Mouse (Mus musculus) hindbrain, embryonic 16.5 days (tissue): Measurements from ENCODE around the gene Cep295. TPM values are rescaled to one million over a fixed set of nuclear protein-coding genes. Genes with fewer than 3 reads are reported as not detected.
A peak's percentile ranks its signal among the peaks of the same experiment; 100 is the strongest.

Source experiments
- ATAC-seq: fragments of 200-750 bp; cut with Nextera tagmentation; 2 replicates; pipeline ENCODE4 v1.8.0; 2017; ENCODE audit warnings: moderate TSS enrichment, moderate library complexity
- H3K27ac ChIP-seq: fragments of 300-500 bp; sonication (generic); 2 replicates; pipeline ENCODE4 v1.5.1; 2014; ENCODE audit warnings: low read depth, mild to moderate bottlenecking, control low read depth, low read length, moderate library complexity
- H3K27me3 ChIP-seq: fragments of 300-500 bp; sonication (generic); replicated peaks from 2 replicates; pipeline ENCODE4 v1.6.1; 2014; ENCODE audit warnings: low read length; ENCODE audit not compliant: control insufficient read depth, insufficient read depth
- H3K36me3 ChIP-seq: fragments of 300-500 bp; sonication (generic); 2 replicates; pipeline ENCODE4 v1.6.1; 2014; ENCODE audit warnings: mild to moderate bottlenecking, low read length, moderate library complexity, mixed read lengths; ENCODE audit not compliant: control insufficient read depth, insufficient read depth
- H3K4me1 ChIP-seq: fragments of 300-500 bp; sonication (generic); 2 replicates; pipeline ENCODE4 v1.6.1; 2014; ENCODE audit warnings: low read depth, low read length; ENCODE audit not compliant: control insufficient read depth, insufficient read depth
- H3K4me2 ChIP-seq: fragments of 300-500 bp; sonication (generic); 2 replicates; pipeline ENCODE4 v1.6.1; 2014; ENCODE audit warnings: mild to moderate bottlenecking, low read length, control low read depth, moderate library complexity
- H3K4me3 ChIP-seq: fragments of 300-500 bp; sonication (generic); 2 replicates; pipeline ENCODE4 v1.5.1; 2014; ENCODE audit warnings: mild to moderate bottlenecking, low read length, control low read depth, moderate library complexity
- H3K9ac ChIP-seq: fragments of 300-500 bp; sonication (generic); 2 replicates; pipeline ENCODE4 v1.6.1; 2014; ENCODE audit warnings: low read depth, mild to moderate bottlenecking, control low read depth, low read length, moderate library complexity
- H3K9me3 ChIP-seq: fragments of 300-500 bp; sonication (generic); 2 replicates; pipeline ENCODE4 v1.6.1; 2014; ENCODE audit warnings: mild to moderate bottlenecking, low read length, moderate library complexity; ENCODE audit not compliant: control insufficient read depth
- WGBS: fragments of 180-500 bp; shearing (Covaris S2); extraction: QIAGEN DNeasy Blood & Tissue Kit; methylation state at CpG from one replicate; pipeline ENCODE4 v1.1.7; 2014; 5-methylcytosine and 5-hydroxymethylcytosine counted together
- polyA plus RNA-seq: library from polyadenylated mRNA; unstranded; fragments of >200 nt; fragmentation: Nextera tagmentation; extraction: Ambion mirVana; gene quantifications from 2 replicates; pipeline ENCODE4 v1.2.1, GENCODE M21; 2015

Cep295 gene
- polyA plus RNA-seq, 1 experiment from 2014 or later = 10.7 TPM

DNA sequence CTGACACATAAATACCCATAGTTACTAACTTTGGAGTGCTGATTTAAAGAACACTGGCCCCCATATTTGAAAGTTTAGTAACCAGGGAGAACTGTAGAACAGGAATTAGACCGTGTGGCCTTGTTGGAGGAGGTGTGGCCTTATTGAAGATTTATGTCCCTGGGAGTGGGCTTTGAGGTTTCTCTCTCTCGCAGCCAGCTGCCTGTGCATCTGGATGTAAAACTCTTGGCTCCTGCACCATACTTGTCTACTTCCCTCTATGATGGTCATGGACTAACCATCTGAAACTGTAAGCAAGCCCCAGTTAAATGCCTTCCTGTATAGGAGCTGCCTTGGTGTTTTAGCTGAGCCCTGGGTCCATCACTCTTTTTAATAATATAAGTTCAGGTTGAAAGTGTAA lies 59.1 kb downstream of the Cep295 start:
- WGBS = 65% methylated on average over 2 of the region's 2 CpGs
- no peak overlapping the region for H3K4me3 ChIP-seq
- no peak overlapping the region for H3K27ac ChIP-seq
- H3K4me1 ChIP-seq = no peaks in the 10 kb centered on the region
- no peak overlapping the region for H3K4me2 ChIP-seq
- no peak for ATAC-seq
- H3K9ac ChIP-seq = no peak overlapping the region
- H3K9me3 ChIP-seq = no peaks in the 10 kb centered on the region
- H3K36me3 ChIP-seq = no peaks in the 10 kb centered on the region; the same call in 1 of the 2 replicates
- H3K27me3 ChIP-seq = no peaks in the 10 kb centered on the region

DNA sequence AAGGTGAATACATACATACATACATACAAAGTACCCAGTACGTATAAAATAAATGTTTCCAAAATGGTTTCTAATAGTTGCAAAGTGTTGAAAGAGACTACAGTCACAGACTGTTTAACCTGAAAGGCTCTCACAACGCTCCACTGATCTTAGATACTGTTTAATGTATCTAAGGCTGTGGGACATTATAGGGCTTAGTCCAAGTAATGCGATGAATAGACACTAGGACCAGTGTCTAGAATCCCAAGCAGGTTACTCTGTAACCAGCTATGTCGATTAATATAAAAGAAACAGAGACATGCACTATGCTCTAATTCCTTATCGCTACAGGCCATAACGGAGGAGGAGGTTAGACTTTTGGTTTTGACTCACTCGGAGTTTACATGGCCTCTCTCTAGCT lies 60.5 kb downstream of the Cep295 start:
- H3K9ac ChIP-seq = no peak overlapping the region
- no peak overlapping the region for H3K27ac ChIP-seq
- no peaks in the 10 kb centered on the region for H3K9me3 ChIP-seq
- no peak for ATAC-seq
- 92% methylated on average over 7 of the region's 7 CpGs for WGBS
- peaks cover 2% of the 10 kb centered on the region; the same call in 1 of the 2 replicates for H3K36me3 ChIP-seq
- H3K4me3 ChIP-seq = no peak overlapping the region
- no peaks in the 10 kb centered on the region for H3K27me3 ChIP-seq
- H3K4me2 ChIP-seq = no peak overlapping the region
- H3K4me1 ChIP-seq = no peaks in the 10 kb centered on the region

DNA sequence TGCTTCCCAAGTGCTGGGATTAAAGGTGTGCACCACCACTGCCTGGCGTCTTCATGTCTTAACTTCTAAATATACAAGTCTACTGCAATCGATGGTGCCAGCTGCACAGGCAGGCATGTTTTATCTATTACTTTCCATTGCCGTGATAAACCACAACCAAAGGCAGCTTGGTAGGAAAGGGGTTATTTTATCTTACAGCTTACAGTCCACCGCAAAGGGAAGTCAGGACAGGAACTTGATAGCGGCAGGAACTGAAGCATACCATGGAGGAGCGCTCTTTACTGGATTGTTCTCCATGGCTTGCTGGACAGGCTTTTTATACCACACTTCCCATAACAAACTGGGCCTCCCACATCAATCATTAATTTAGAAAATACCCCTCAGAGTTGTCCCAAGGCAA lies 68.3 kb downstream of the Cep295 start:
- Histone ChIP-seq H3K36me3 (peaks cover 16% of the 10 kb centered on the region), H3K9ac (no peak overlapping the region), H3K4me1 (no peaks in the 10 kb centered on the region), H3K4me3 (no peak overlapping the region), H3K4me2 (no peak overlapping the region), H3K27ac (no peak overlapping the region), H3K27me3 (no peaks in the 10 kb centered on the region), H3K9me3 (no peaks in the 10 kb centered on the region)
- no peak for ATAC-seq
- 89% methylated on average over 6 of the region's 6 CpGs for WGBS

DNA sequence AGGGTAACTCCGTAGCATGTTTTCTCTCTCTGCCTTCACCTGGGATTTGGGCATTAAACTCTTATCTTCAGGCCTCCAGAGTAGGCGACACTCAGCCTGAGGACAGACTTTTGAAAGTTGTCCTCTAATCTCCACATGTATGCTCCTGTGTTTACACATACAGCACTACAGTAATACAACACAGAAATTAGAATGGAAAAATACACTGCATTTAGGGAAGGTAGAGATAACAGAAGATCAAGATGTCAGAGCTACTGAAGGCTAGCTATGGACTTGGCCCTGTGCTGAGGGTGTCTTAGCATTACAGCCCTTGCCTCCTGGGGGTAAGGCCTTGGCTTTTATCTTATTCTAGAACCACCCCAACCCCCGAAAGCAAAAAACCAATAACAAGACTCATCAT lies 69.2 kb downstream of the Cep295 start:
- no peak for ATAC-seq
- Histone ChIP-seq H3K27ac (no peak overlapping the region), H3K9me3 (no peaks in the 10 kb centered on the region), H3K36me3 (peaks cover 19% of the 10 kb centered on the region), H3K27me3 (no peaks in the 10 kb centered on the region), H3K4me1 (no peaks in the 10 kb centered on the region), H3K4me2 (no peak overlapping the region), H3K9ac (no peak overlapping the region), H3K4me3 (no peak overlapping the region)
- 97% methylated on average over 3 of the region's 3 CpGs for WGBS

DNA sequence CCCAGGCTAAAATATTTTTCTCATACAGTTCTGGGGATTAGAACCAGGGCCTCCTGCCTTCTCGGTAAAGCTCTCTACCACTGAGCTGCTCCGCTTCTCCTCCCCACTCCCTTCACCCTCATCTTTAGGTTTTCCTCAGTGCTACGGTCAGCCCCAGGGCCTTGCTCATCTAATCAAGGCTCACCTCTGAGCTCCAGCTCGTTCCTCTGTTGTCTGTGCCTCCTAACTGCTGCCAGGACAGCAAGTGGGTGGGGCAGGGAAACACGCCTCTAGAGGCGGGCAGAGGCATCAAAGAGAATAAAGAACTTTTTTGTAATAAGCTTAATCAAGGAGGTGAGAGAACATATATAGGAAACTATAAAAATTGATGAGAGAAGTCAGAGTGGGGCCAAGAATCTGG lies 69.7 kb downstream of the Cep295 start:
- no peak for ATAC-seq
- H3K4me1 ChIP-seq = no peaks in the 10 kb centered on the region
- H3K4me3 ChIP-seq = no peak overlapping the region
- H3K4me2 ChIP-seq = no peak overlapping the region
- H3K27ac ChIP-seq = no peak overlapping the region
- no peaks in the 10 kb centered on the region for H3K27me3 ChIP-seq
- no peaks in the 10 kb centered on the region for H3K9me3 ChIP-seq
- WGBS = 57% methylated on average over 6 of the region's 6 CpGs
- no peak overlapping the region for H3K9ac ChIP-seq
- peaks cover 17% of the 10 kb centered on the region for H3K36me3 ChIP-seq

DNA sequence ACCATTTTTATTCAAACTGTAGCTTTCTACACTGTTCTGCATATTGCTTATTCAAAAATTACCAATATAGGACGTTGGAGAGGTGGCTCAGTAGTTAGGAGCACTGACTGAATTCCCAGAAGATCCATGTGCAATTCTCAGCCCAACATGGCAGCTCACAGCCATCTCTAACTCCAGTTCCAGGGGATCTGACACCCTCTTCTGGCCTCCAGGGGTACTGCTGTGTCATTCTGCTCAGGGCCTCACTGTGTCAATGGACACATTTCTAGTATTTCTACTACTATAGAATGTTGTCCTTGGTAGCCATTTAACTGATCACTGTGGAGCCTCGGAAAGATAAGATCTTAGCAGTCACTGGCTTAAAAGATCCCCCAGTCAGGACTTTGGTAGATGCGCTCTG lies 72.1 kb downstream of the Cep295 start:
- Histone ChIP-seq H3K4me2 (no peak overlapping the region), H3K9me3 (no peaks in the 10 kb centered on the region), H3K27ac (no peak overlapping the region), H3K27me3 (no peaks in the 10 kb centered on the region), H3K4me3 (no peak overlapping the region), H3K4me1 (peaks cover 7% of the 10 kb centered on the region), H3K36me3 (peaks cover 15% of the 10 kb centered on the region), H3K9ac (no peak overlapping the region)
- WGBS = 75% methylated on average over 3 of the region's 3 CpGs
- no peak for ATAC-seq

DNA sequence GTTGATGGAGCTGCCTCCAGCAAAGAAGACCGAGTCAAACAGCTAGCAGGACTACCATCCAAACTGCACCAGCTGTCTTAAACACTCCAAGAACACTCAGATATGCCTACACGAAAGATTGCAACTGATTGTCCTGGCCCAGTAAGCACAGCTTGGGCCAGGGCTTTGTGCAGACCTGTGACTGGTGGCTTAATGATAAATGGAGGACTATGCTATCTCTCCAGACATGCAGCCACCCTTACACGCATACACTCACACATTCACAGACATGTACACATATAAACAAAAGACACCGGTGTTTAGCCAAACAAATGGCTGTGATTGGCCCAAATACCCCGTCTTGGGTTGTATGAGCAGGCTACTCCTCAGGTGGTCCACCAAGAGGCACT lies 77.1 kb downstream of the Cep295 start:
- Histone ChIP-seq H3K27me3 (no peaks in the 10 kb centered on the region), H3K9ac (peak overlapping the region; percentile 46), H3K36me3 (peaks cover 7% of the 10 kb centered on the region), H3K4me2 (peak overlapping the region; percentile 67), H3K9me3 (no peaks in the 10 kb centered on the region), H3K27ac (no peak overlapping the region), H3K4me1 (peaks cover 23% of the 10 kb centered on the region), H3K4me3 (peak overlapping the region; percentile 73)
- WGBS = 47% methylated on average over 5 of the region's 5 CpGs
- no peak for ATAC-seq

DNA sequence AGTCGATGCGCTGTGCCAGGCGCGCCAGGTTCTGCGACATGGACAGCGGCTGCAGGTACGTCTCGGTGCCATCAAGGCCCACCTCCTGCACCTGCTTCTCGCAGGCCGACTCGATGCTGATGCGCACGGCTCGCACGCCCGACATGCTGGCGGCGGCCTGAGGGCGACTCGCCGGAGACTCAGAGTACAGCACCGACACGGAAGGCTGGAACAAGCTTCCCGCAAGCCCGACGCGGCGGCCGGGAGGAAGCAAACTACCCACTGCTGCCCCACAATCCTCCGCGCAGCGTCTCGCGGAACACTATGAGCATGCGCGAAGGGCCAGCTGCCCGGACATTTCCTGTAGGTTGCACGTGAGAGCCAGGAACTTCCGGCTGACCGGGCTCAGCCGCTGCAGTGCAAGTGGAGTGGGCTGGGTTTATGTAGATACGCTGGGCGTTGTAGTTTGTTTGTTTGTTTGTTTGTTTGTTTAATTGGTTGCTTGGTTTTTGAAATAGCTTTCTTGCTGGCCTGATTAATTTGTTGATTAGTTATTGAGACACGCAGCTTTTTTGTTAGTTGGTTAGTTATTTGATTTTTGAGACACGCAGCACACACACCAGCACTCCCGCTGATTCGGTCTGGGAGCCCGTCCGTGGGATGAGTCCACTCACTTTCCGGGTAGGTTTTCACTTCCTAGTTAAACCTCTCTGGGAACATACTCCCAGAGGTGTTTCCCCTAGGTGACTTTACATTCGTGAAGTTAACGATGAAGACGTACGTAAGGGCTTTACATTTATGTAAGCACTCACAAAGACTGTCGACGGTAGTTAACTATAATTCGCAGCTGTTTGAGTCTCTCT lies 77.7 kb downstream of the Cep295 start, which contains the start of gene Med17:
Gene Med17, minus strand, starts transcription at position 283 of the 842 bp plus-strand sequence.
- Histone ChIP-seq H3K4me3 (peak within 1 kb of the TSS; percentile 73), H3K9ac (peak within 1 kb of the TSS; percentile 89), H3K36me3 (peaks cover 11% of the 10 kb centered on the region), H3K4me1 (peaks cover 23% of the 10 kb centered on the region), H3K27ac (peak within 1 kb of the TSS; percentile 85), H3K4me2 (peak within 1 kb of the TSS; percentile 67), H3K9me3 (no peaks in the 10 kb centered on the region), H3K27me3 (no peaks in the 10 kb centered on the region)
- ATAC-seq = peak; percentile 99
- WGBS = 1% methylated on average over 57 of the region's 57 CpGs

DNA sequence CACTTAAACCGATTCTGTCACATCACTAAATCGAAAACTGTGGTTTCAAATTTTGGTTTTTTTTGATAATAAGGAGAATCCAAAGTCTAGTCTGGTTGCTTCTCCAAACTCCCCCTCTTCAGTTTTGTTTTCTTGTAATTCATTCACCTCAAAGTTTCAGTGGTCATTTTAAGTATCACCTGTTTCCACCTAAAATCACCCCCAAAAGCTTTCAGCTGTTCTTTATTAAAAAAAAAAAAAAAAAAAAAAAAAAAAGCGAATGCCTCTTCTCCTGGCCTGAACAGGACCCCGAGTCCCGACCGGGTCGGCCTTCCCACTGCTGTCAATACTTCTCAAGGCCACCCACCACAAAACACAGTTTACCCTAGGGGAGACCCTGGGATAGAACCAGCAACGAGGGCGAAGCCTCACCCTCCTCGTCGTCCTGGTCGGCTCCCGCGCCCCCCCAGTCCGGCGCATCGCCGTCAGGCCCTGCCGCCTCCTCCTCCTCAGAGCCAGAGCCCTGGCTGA lies 78.4 kb downstream of the Cep295 start:
- no peak for ATAC-seq
- peak overlapping the region; percentile 73 for H3K4me3 ChIP-seq
- H3K36me3 ChIP-seq = peaks cover 16% of the 10 kb centered on the region
- H3K9me3 ChIP-seq = no peaks in the 10 kb centered on the region
- peak overlapping the region; percentile 89 for H3K9ac ChIP-seq
- peaks cover 23% of the 10 kb centered on the region for H3K4me1 ChIP-seq
- peak overlapping the region; percentile 55 for H3K4me2 ChIP-seq
- H3K27me3 ChIP-seq = no peaks in the 10 kb centered on the region
- WGBS = 9% methylated on average over 19 of the region's 19 CpGs
- H3K27ac ChIP-seq = peak overlapping the region; percentile 85
